Mouse (Mus musculus): ENCODE data around the gene Tm4sf19. TPM values are rescaled to one million over a fixed set of nuclear protein-coding genes. Genes with fewer than 3 reads are reported as not detected.

The Tm4sf19 gene
- polyA plus RNA-seq, 1 experiment from 2014 or later = not detected

DNA sequence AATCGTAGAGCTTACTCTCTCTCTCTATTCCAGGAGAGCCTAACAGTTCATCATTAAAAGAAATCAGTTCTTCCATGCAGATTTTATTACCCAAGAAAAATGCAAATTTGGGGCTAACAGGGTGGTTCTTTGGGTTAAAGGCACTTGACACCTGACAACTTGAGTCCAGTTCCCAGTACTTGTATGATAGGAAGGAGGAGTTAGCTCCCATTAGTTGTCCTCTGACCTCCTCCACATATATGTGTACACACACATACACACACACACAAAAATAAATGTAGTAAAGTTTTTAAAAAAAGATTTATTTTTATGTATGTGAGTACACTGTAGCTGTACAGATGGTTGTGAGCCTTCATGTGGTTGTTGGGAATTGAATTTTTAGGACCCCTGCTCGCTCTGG is 49.8 kb downstream of the Tm4sf19 start:
- ATAC-seq (ENCODE audit: low FRiP score, low TSS enrichment) = no peak
- peaks cover 7% of the 10 kb centered on the region for H3K36me3 ChIP-seq (ENCODE audit: control insufficient read depth, insufficient read depth, low read length)
- H3K27ac ChIP-seq (replicated peaks) = peak overlapping the region; percentile 77
- no peak overlapping the region for H3K9ac ChIP-seq (ENCODE audit: low read length)
- H3K4me2 ChIP-seq (replicated peaks; ENCODE audit: low read depth) = no peak overlapping the region
- WGBS = 94% methylated on average over 2 of the region's 2 CpGs
- no peaks in the 10 kb centered on the region for H3K27me3 ChIP-seq (ENCODE audit: control insufficient read depth, insufficient read depth, low read length)
- H3K9me3 ChIP-seq (ENCODE audit: control insufficient read depth, low read length) = no peaks in the 10 kb centered on the region
- H3K4me3 ChIP-seq (ENCODE audit: low read depth, low read length) = no peak overlapping the region
- DNase-seq (ENCODE audit: low spot score) = no peak
- TF ChIP-seq CTCF (IDR thresholded peaks at IDR 0.05; ENCODE audit: low read depth) (no peak), EP300 (optimal IDR thresholded peaks at IDR 0.05) (no peak)
- no peaks in the 10 kb centered on the region for H3K4me1 ChIP-seq (replicated peaks; ENCODE audit: control insufficient read depth, insufficient read depth)

- Histone ChIP-seq H3K9ac (ENCODE audit: low read length) (no peak overlapping the region), H3K36me3 (ENCODE audit: control insufficient read depth, insufficient read depth, low read length) (peaks cover 9% of the 10 kb centered on the region), H3K27me3 (ENCODE audit: control insufficient read depth, insufficient read depth, low read length) (no peaks in the 10 kb centered on the region), H3K4me2 (replicated peaks; ENCODE audit: low read depth) (no peak overlapping the region), H3K27ac (replicated peaks) (no peak overlapping the region), H3K4me3 (ENCODE audit: low read depth, low read length) (no peak overlapping the region), H3K4me1 (replicated peaks; ENCODE audit: control insufficient read depth, insufficient read depth) (no peaks in the 10 kb centered on the region), H3K9me3 (ENCODE audit: control insufficient read depth, low read length) (no peaks in the 10 kb centered on the region)
- DNase-seq (ENCODE audit: low spot score) = no peak
- ATAC-seq (ENCODE audit: low FRiP score, low TSS enrichment) = no peak
- TF ChIP-seq EP300 (optimal IDR thresholded peaks at IDR 0.05) (no peak), CTCF (IDR thresholded peaks at IDR 0.05; ENCODE audit: low read depth) (no peak)
- 88% methylated on average over 8 of the region's 8 CpGs for WGBS
Observed at GRCm38 (mm10) chr16:32453102-32453501, 52.8 kb downstream of the Tm4sf19 start.

DNA sequence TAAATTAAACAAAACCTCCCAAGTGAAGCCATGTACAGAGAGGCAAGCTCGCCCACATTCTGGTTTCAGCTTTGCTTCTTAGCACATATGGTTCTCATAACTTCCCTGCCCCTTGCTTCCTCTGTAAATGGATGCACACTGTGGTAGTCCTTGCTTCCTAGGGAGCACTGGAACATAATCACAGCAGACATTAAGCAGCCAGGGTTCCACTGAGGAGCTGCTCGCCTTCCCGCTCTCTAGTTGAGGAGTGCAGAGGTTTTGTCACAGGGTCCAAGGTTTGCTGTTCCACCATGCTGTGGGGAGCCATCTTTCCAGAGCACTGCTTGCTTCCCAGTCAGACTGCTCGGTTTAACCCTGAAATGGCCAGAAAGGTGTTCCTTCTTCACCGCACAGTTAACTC is 54.3 kb downstream of the Tm4sf19 start:
- no peak for ATAC-seq (ENCODE audit: low FRiP score, low TSS enrichment)
- 89% methylated on average over 5 of the region's 5 CpGs for WGBS

GRCm38 (mm10) chr16:32456086-32456485 is 55.8 kb downstream of the Tm4sf19 start:
- no peak overlapping the region for H3K4me2 ChIP-seq (replicated peaks; ENCODE audit: low read depth)
- H3K27me3 ChIP-seq (ENCODE audit: control insufficient read depth, insufficient read depth, low read length) = no peaks in the 10 kb centered on the region
- no peak overlapping the region for H3K4me3 ChIP-seq (ENCODE audit: low read depth, low read length)
- TF ChIP-seq CTCF (IDR thresholded peaks at IDR 0.05; ENCODE audit: low read depth) (no peak), EP300 (optimal IDR thresholded peaks at IDR 0.05) (no peak)
- no peaks in the 10 kb centered on the region for H3K9me3 ChIP-seq (ENCODE audit: control insufficient read depth, low read length)
- H3K9ac ChIP-seq (ENCODE audit: low read length) = no peak overlapping the region
- ATAC-seq (ENCODE audit: low FRiP score, low TSS enrichment) = peak; percentile 71
- DNase-seq (ENCODE audit: low spot score) = peak; percentile 39
- H3K27ac ChIP-seq (replicated peaks) = no peak overlapping the region
- peaks cover 9% of the 10 kb centered on the region for H3K36me3 ChIP-seq (ENCODE audit: control insufficient read depth, insufficient read depth, low read length)
- no peaks in the 10 kb centered on the region for H3K4me1 ChIP-seq (replicated peaks; ENCODE audit: control insufficient read depth, insufficient read depth)

More for the DNA sequence above, 54.3 kb downstream of the Tm4sf19 start:
- Histone ChIP-seq H3K4me3 (ENCODE audit: low read depth, low read length) (no peak overlapping the region), H3K27ac (replicated peaks) (no peak overlapping the region), H3K36me3 (ENCODE audit: control insufficient read depth, insufficient read depth, low read length) (peaks cover 9% of the 10 kb centered on the region), H3K4me2 (replicated peaks; ENCODE audit: low read depth) (no peak overlapping the region), H3K9me3 (ENCODE audit: control insufficient read depth, low read length) (no peaks in the 10 kb centered on the region), H3K4me1 (replicated peaks; ENCODE audit: control insufficient read depth, insufficient read depth) (no peaks in the 10 kb centered on the region), H3K27me3 (ENCODE audit: control insufficient read depth, insufficient read depth, low read length) (no peaks in the 10 kb centered on the region), H3K9ac (ENCODE audit: low read length) (no peak overlapping the region)
- TF ChIP-seq CTCF (IDR thresholded peaks at IDR 0.05; ENCODE audit: low read depth) = no peak
- TF ChIP-seq EP300 (optimal IDR thresholded peaks at IDR 0.05) = no peak
- DNase-seq (ENCODE audit: low spot score) = no peak

DNA sequence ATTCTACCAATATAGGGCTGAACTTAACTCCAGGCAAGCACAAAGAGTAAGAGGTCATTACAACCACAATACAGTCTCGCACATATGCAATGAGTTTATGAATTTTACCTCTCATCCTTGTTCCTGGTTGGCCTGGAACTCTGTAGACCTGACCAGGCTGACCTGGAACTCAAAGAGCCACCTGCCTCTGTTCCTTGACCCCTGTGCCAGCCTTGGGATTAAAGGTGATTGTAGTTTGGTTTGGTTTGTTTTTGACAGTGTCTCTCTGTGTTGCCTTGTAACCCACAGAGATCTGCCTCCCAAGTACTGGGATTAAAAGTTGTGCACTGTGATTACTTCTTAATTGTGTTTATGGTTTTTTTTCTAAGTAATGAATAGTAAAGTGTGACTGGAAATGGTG is 56.5 kb downstream of the Tm4sf19 start:
- no peaks in the 10 kb centered on the region for H3K9me3 ChIP-seq (ENCODE audit: control insufficient read depth, low read length)
- DNase-seq (ENCODE audit: low spot score) (no peak), ATAC-seq (ENCODE audit: low FRiP score, low TSS enrichment) (peak; percentile 29; the same call in 1 of the 2 replicates)
- H3K27ac ChIP-seq (replicated peaks) = no peak overlapping the region
- no peak overlapping the region for H3K4me3 ChIP-seq (ENCODE audit: low read depth, low read length)
- H3K27me3 ChIP-seq (ENCODE audit: control insufficient read depth, insufficient read depth, low read length) = no peaks in the 10 kb centered on the region
- H3K4me2 ChIP-seq (replicated peaks; ENCODE audit: low read depth) = no peak overlapping the region
- H3K9ac ChIP-seq (ENCODE audit: low read length) = no peak overlapping the region
- peaks cover 9% of the 10 kb centered on the region for H3K36me3 ChIP-seq (ENCODE audit: control insufficient read depth, insufficient read depth, low read length)
- WGBS = 73% methylated on average over 1 of the region's 1 CpGs
- TF ChIP-seq CTCF (IDR thresholded peaks at IDR 0.05; ENCODE audit: low read depth) = no peak
- no peak for TF ChIP-seq EP300 (optimal IDR thresholded peaks at IDR 0.05)
- H3K4me1 ChIP-seq (replicated peaks; ENCODE audit: control insufficient read depth, insufficient read depth) = no peaks in the 10 kb centered on the region

Other genes with a start within 250 kb of the Tm4sf19 start
- 8.2 TPM in 2 replicates for gene Nrros, start 234.9 kb upstream of the Tm4sf19 start, polyA plus RNA-seq (2015; fragmentation: Nextera tagmentation; extraction: Ambion mirVana)
- not detected in 2 replicates for gene Bex6, start 220.7 kb upstream of the Tm4sf19 start, polyA plus RNA-seq (2015; fragmentation: Nextera tagmentation; extraction: Ambion mirVana)
- gene Fbxo45, start 153.3 kb upstream of the Tm4sf19 start, polyA plus RNA-seq (2015; fragmentation: Nextera tagmentation; extraction: Ambion mirVana) = 11.7 and 11.8 TPM in 2 replicates
- 17.7 and 22.3 TPM in 2 replicates for gene Wdr53, start 153.3 kb upstream of the Tm4sf19 start, polyA plus RNA-seq (2015; fragmentation: Nextera tagmentation; extraction: Ambion mirVana)
- 0.06 and 0.08 TPM in 2 replicates for gene Smco1, start 129.0 kb upstream of the Tm4sf19 start, polyA plus RNA-seq (2015; fragmentation: Nextera tagmentation; extraction: Ambion mirVana)
- 17.9 and 20.2 TPM in 2 replicates for gene Rnf168, start 123.0 kb upstream of the Tm4sf19 start, polyA plus RNA-seq (2015; fragmentation: Nextera tagmentation; extraction: Ambion mirVana)
- gene Ubxn7, start 68.2 kb upstream of the Tm4sf19 start, polyA plus RNA-seq (2015; fragmentation: Nextera tagmentation; extraction: Ambion mirVana) = 8.0 and 8.2 TPM in 2 replicates
- gene Tctex1d2, start 19.2 kb downstream of the Tm4sf19 start, polyA plus RNA-seq (2015; fragmentation: Nextera tagmentation; extraction: Ambion mirVana) = 24.3 and 26.3 TPM in 2 replicates
- gene Pcyt1a, start 30.4 kb downstream of the Tm4sf19 start, polyA plus RNA-seq (2015; fragmentation: Nextera tagmentation; extraction: Ambion mirVana) = 30.8 and 38.6 TPM in 2 replicates
- gene Slc51a, start 87.4 kb downstream of the Tm4sf19 start, polyA plus RNA-seq (2015; fragmentation: Nextera tagmentation; extraction: Ambion mirVana) = 2.7 and 3.1 TPM in 2 replicates
- gene Zdhhc19, start 95.8 kb downstream of the Tm4sf19 start, polyA plus RNA-seq (2015; fragmentation: Nextera tagmentation; extraction: Ambion mirVana) = not detected in 2 replicates
- gene Tfrc, start 208.4 kb downstream of the Tm4sf19 start, polyA plus RNA-seq (2015; fragmentation: Nextera tagmentation; extraction: Ambion mirVana) = 45.6 and 50.0 TPM in 2 replicates
- 17.1 and 21.0 TPM in 2 replicates for gene Tnk2, start 243.4 kb downstream of the Tm4sf19 start, polyA plus RNA-seq (2015; fragmentation: Nextera tagmentation; extraction: Ambion mirVana)

Measured in stomach, postnatal 0 days (tissue).